Mouse (Mus musculus): ENCODE data around the gene Oxa1l.
"Not testable (repeated sequence)": the region's sequence is repeated elsewhere in the genome, so short reads cannot be mapped to it uniquely, and the experiment has no call there.

Oxa1l gene

DNA sequence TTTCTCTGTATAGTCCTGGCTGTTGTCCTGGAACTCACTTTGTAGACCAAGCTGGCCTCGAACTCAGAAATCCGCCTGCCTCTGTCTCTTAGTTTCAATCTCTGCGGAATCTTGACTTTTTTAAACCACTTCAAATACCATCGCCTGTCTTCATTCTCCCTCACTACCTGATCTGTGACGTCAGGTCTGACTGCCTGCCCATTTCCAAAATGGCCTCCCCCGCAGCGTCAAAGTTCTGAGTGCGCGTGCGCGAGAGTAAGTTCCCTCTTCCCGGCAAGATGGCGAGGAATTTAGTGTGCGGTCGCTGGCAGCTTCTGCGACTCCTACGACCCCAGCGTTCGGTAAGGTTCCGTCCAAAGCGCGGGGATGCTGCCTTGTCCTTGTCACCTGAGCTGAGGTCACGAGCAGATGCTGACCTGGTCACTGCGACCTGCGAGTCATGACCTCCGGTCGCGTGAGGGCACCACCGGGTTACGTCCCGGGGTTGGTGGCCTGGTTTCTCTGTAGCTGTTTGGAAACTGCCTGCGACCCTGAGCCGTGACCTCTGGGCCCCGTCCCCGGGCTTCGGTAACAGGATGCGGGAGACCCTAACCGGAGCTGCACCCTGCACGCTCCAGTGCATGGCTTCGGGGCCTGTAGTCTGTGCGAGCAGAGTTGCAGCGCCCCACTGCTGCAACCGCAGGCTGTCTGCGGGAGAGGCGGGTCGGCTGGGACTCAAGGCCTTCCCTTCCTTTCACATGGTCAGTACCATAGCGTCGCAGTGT is at the start of gene Oxa1l:
Gene Oxa1l, plus strand, starts transcription at position 258 of the 764 bp plus-strand sequence.
- peak; percentile 99 for DNase-seq

DNA sequence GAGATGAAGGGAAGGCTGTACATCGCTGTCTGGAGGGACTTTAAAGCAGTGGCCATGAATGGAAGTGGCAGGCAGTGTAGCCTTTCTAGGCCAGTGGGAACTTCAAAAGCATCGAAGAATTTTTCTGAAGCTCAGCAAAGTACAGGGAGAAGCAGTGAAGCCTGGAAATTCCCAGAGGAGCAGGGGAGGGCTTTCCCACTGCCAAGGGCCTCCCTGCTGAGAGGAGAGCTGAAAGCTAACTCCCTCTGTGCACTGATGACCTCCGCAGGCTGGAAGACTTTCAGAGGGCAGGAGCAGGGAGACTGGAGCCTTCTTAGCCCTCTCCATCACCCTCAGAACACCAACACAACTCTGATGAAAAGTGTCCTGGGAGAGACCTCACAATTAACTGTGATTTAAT is 48.9 kb upstream of the Oxa1l start:
- DNase-seq: peak in 1 of 2 experiments; percentile 6

DNA sequence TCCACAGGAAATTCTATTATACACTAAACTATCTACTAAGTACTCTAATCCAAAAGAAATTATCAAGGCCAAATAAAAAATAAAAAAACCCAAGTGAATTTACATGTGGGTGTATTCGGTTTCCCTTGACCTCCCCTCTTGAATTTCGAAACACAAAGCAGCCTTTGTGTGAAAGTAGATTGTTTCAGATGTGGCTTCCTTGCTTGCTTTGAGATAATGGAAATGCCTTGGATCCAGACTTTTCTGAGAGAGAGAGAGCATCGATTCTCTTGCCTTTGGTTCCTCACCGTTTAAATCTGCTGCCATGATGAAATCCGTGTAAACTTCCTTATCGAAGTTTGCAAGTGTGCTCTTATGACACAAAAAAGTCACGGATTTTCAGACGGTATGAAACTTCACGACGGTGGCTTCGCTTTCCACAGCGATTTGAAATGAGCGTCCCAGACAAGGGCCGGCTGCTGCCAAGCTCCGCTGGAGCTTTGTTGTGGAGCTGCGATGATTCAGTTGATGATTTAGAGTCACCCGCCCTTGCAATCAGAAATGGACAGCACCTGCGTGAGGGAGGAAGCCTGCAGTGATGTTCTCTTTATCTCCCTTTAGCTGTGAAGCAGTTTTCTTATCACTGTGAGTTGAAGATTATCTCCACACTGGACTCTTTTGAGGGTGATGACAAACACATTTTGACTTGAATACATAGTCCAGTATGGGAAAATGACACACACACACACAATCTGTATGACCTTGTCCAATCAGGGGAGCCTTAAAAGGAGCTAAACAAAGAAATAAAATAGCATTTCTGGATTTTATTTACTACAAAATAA is 38.9 kb upstream of the Oxa1l start:
- DNase-seq: no peak

DNA sequence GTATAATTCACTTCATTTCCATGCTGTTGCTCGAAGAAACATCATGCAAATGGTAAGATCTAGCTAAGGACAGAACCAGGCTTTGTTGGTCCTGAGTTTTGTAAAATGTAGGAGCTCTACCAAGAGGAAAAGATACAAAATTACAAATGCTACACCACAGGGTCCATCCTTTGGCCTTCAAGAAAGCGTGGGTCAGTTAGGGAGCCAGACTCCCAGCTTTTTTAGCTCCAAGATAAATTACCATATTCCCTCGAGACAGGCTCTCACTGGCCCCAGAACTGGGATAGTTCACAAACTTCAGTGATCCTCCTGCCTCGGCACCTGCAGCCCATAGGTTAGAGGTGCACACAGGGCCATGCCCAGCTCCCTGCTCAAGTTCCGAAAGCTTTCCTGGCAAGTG is 36.1 kb upstream of the Oxa1l start:
- DNase-seq: no peak

DNA sequence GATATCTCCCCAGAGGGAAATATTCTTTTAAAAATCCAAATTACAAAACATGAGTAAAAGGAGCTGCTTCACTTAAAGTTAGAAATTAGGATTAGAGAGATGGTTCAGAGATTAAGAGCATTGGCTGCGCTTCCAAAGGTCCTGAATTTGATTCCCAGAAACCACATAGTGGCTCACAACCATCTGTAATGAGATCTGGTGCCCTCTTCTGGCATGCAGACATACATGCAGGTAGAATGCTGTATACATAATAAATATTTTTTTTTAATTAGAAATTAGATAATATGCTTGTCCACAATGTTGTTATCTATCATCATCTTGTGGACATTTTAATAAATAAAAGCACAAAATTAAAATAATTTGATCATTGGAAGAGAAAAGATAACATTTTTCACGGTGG is 32.1 kb upstream of the Oxa1l start:
- DNase-seq: no peak

DNA sequence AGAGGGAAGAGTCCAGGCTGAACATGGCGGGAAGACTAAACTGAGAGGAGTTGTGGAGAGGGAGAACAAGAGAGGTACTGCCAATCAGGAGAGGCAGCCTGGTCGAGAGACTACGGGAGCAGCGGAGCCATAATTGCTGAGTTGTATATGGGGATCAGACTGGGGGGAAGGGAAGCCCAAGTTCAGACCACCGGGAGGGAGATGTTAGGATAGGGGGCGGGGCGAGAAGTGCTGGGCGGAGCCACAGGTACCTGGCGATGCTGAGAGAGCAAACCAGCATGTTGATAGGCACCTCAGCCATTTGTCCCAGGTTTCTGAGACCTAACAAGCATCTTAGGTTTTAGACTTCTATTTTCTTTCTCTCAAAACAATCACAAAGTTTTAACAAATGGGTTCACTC is 31.4 kb upstream of the Oxa1l start:
- DNase-seq: no peak

DNA sequence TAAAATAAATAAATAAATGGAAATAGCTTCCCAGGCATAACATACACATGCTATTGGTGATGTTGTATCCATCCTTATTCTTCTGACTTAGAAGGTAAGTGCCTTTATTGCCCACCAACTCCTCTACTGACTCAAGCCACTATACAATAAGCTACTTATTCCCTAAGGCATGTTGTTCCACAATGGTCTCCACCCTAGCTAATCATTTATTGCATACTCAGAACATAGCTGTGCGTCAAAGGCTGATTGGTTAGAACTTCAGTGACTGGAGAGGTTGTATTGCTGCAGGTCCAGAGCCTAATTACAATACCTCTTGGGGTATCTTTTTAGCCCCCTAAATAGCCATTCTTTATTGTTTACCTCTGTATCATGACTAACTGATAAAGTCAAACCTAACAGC is 29.5 kb upstream of the Oxa1l start:
- no peak for DNase-seq

DNA sequence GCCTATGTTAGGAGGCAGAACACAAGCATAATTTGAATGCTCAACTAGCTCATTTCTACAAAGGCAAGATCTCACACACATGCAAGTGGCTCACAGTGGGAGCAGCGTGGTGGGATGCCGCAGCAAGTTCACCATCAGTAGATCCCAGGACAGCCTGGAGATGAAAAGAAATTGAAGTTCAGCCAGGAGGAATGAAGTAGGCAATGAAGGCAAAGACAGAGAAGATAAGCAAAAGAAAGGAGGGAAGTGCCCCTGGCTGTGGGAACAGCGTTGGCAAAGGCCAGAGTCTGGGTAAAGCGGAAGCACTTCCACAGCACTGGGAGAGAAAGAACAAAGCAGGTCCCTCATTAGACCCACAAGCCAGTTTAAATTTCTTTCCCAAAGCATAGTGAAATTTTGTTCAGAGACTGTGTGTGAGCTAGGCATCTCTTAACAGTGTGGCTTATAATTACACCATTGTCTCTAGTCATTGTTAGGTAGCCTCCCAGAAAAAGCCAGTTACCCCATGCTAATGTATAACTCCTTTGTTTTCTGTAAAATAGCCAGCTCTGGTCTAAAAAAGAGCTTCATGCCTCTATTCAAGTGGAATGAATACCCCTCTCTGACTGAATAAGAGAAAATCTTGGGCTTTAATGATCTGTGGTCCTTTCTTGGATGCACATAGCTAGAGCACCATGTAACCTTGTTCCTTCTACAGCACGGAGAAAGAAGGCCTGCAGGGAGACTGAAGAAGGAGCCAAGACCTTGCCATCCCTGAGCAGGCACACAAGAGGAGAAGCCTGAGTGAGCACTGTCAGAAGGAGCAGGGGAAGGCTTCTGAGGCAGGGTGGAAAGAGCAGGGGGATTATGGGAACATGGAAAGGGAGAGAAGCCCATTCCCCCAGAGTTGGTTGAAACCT is 28.2 kb upstream of the Oxa1l start:
- DNase-seq: no peak

DNA sequence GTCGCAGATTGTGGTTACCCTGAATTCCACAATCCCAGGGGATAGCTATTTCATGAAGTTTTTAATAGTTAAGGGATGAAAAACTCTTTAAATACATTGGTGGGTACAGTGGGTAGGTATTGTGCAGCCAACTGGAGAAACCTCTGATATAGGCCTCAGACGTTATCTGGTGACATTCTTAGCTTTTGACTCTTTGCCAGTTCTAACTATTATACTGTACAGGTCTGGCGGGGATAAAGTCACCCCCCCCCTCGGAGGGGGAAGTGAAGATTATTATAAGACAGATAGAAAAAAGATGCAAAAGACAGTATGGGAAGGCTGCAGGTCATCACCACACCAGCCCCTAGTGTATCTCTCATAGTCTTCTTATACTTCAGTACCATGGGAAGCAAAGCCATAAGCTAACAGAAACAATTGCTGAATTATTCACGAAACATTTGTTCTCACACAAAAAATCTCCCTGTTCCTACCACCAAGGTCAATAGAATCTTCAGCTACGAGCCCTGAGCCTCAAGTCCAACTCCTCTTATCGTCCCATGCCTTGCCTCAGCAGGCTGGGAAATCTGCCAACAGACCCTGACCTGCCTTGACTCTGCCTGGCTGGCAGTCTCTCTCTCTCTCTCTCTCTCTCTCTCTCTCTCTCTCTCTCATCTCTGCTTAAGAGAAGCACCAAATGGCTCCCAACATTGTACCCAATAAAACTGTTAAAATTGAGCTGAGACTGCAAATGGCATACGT is 27.0 kb upstream of the Oxa1l start:
- peak; percentile 21 to 43 for DNase-seq

DNA sequence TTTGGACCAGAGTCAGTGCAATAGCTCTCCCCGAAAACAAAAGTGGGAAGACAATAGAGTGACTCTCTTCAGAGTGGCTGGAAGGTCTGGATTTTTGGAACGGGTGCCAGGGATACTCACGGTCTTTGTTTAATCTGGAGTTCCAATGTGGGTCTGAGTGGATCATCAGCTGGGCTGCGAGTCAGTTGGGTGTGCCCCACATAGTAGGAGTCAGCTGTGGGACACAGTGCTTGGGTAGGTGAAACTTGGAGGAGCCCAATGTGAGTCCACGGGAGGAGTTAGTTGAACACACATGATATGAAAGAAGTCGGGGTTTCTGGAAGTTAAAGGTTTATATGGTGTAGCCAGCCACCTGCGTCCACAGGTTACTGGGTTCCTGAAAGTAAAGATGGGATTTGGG is 19.8 kb upstream of the Oxa1l start:
- no peak for DNase-seq

DNA sequence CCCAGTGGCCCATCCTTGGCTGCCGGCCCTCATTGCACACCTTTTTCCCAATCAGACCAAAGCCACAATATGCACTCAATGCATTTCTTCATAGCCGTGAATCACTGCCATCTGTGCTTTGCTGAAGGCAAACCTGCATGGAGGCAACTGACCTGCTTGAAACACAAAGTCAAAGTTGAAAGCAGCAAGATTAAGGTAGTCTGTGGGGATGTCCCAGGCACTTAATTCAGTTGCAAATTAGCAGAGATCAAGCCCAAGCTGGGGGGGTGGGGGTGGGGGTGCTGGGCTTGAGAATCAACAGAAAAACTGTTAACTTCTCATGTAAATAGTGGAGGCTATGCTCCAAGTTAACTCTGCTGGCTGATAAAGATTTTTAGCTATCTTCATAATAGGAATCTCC is 18.8 kb upstream of the Oxa1l start:
- DNase-seq: not testable (repeated sequence)

DNA sequence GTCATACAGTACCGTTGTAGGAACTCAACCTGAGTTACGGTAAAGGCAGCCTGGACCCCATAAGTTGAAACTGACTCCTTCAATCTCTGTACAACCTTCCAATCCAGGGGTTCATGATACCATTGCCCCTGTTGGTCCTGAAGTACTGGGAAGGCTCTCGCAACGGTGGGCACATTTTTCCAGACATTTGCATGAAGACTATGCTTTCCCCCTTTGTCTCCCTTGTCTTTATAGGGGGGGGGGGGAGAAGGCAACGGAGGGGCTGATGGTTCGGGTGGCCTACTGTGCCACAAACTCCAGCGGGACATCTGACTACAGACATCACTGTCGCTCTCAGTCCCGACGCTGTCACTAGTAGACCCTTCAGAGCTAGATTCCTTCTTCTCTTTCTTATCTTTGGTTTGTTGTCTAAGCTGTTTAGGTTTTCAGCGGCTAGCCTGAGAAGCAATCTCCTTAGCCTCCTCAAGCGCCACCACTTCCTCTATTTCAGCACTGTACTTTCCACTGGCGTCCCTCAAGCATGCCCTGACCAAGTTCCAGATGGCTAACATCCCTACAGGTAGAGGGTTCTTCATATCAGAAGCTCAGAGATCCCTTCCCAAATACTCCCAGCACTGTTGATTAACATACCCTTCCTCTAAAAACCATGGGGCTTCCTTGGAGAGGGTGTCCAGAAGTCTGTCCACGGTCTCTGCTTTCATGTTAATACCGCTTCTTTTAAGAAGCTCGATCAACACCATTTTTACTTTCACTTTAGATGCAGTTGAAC is 9.7 kb upstream of the Oxa1l start:
- DNase-seq: not testable (repeated sequence)

DNA sequence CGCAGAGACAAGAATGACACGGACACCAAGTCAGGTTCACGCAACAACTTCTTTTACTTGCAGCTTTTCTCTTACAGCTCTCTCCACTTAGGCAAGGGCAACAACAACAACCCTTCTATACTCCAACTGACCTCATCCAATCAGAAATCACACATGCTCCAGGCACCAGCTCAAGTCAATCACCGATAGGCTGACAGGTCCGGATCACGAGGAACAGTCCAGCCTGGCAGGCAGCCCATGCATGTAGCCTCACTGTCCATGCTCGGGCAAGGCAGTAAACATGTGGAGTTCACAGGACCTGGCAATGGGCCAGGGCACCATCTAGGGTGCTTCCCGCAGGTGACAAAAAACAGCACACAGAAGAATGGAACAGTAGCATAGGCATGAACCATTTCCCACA is 8.3 kb upstream of the Oxa1l start:
- DNase-seq: no peak

DNA sequence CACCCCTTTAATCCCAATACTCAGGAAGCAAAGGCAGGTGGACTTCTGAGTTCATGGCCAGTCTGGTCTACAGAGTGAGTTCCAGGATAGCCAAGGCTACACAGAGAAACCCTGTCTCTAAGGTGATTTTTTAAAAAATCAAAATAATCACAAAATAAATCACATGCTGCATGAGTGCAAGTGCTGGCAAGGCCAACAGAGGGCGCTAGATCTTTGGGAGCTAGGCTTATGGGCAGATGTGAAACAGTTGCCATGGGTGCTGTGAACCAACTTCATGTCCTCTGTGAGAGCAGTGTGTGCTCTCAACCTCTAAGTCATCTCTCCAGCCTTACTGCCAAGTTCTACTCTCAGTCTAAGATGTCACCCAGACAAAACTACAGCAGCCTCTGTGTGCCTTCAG is 6.2 kb upstream of the Oxa1l start:
- DNase-seq: no peak

DNA sequence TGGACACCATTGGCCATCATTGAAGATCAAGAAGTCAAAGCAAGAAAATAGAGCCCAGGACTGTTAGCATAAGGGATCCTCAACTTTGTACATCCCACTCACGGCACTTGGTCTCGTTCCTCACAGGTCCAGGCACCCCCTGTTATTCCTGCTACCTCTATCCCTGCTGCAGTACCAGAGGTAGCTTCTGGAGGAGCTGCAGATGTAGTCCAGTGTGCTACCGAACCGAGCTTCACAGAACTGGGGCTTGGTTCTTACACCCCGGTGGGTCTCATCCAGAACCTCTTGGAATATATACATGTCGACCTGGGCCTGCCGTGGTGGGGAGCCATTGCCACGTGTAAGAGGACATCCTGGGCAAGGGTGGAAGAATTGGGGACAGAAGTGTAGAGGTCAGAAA is 2.5 kb downstream of the Oxa1l start:
- no peak for DNase-seq

DNA sequence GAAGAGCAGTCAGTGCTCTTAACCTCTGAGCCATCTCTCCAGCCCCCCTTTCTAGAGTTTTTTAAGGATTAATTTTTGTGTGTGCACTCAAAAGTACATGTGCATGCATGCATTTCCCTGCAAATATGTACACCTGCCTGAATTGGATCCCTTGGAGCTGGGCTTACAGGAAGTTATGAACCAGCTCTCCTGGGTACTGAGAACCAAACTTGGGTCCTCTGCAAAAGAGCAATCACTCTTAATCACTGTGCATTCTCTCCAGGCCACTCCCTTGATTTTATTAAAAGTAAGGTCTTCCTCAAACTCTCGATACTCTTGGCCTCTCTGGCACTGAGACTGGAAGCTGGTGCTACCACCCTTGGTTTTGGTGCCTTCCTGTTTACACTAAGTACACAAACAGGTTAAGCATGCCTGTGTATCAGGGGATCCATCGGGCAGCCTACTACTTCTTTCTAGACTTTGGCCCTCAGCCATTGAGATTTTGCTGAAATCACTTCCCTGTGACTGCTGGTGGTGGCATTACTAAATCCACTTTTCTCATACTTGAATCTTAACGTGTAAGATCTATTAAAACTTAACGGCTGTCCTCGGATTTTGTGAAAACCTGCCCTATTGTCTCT is 4.5 kb downstream of the Oxa1l start:
- DNase-seq: no peak

DNA sequence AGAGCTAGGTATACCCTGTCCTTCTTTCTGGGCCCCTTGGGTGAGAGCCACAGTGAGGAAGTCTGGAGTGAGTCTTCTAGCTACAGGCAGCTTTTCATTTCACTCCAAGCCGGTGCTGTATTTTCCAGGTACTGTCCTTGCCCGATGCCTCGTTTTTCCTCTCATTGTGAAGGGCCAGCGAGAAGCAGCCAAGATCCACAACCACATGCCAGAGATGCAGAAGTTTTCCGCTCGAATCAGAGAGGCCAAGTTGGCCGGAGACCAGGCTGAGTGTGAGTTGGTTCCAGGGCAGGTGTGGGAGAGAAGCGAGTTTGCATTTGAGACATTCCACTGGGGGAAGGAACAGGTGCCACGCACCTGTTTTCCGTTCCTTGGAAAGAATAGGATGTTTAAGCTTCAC is 5.9 kb downstream of the Oxa1l start:
- DNase-seq: no peak

DNA sequence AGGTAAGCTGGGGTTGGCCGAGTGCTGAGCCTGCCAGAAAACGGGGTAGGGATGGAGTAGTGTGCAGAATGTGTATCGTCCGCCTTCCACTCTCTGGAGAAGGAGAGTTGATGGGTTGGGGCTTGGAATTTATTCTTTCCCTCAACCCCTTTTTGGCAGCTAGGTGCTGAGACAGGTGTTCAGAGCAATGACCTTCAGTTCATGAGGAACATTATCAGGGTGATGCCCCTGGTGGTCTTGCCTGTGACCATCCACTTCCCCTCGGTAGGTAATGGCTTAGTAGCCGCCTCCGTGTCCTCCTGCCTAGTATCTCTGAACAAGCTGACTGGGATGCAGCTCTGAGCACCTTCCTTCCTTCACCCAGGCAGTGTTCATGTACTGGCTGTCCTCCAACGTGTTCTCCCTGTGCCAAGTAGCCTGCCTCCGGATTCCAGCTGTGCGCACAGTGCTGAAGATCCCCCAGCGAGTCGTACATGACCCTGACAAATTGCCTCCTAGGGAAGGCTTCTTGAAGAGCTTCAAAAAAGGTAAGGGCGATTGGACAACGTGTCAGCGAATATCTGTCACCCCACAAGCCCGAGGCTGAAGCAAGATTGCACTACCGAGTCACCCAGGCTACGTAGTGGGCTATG is 6.9 kb downstream of the Oxa1l start:
- DNase-seq: peak in 1 of 2 experiments; percentile 6

DNA sequence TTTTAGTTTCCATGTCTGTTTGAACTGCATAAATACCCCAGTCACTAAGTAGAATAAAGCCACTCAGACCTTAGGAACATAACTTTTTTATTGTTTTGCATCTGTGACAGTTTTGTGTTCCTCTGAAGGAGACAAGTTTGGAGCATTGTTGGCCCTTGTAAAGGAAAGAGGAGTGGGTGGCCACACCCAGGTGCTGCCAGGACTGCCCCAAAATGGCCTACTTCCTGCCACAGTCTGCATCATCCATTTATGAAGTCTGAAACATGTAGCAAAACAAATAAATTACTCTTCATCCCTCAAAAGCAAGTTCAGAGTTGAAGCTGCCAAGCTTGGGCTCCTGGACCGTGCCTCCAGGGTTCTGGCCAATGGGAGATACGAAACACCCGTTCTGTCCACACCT is 8.7 kb downstream of the Oxa1l start:
- no peak for DNase-seq

DNA sequence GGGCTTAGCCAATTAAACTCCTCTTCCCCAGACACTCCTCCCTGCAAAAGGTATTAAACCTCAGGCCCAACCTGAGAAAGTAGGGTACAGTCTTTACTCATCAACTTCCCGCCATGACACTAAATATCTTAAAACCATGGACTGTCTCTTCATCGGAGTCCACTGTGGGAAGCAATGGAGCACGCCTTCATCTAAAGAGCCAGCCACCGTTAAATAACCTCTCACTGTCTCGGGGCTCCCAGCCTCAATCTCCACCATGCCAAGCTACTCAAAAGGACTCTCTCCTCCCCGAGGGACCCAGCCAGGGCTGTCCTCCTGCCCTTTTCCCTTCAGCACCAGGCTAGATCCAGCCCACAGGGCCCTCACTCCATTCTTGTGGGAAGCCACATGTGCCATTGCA is 10.0 kb downstream of the Oxa1l start:
- DNase-seq: no peak

DNA sequence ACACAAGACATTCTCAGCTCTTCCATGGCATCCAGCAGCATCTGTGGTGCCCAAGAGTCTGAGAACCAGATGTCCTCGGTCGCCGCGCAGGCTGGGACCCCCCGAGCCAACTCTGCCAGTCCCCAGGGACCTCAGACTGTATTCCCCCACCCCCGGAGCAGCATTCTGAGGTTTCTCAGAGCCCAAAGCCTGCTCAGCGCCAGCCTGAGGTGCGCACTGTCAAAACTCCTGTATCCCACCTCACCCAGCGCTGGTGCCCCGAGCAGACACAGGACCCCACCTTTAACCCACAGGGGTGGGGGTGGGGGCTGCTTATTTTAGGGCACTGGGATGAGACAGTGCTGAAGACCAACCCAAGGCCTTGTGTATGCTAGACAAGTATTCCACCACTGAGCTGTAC is 10.8 kb downstream of the Oxa1l start:
- peak in 1 of 2 experiments; percentile 16 for DNase-seq

Measured in cerebellum, postnatal 10 days (tissue).